Mouse (Mus musculus): ENCODE results near the gene Gsdma2.

Gene Gsdma2

GRCm38 (mm10) chr11:98698849-98699640, 52.5 kb downstream of the Gsdma2 start:
- Histone ChIP-seq H3K4me1 (replicated peaks; ENCODE audit: low read depth, low read length) (peaks cover 53% of the 10 kb centered on the region), H3K4me3 (replicated peaks; ENCODE audit: low read length) (no peak overlapping the region), H3K9me3 (ENCODE audit: low read length) (no peaks in the 10 kb centered on the region), H3K36me3 (ENCODE audit: insufficient read depth, low read length) (peaks cover 37% of the 10 kb centered on the region), H3K27me3 (ENCODE audit: insufficient read depth, low read length) (peaks cover 18% of the 10 kb centered on the region)
- TF ChIP-seq POU5F1 (IDR thresholded peaks at IDR 0.05; ENCODE audit: borderline replicate concordance, low read length) (no peak), NANOG (IDR thresholded peaks at IDR 0.05; ENCODE audit: borderline replicate concordance, low read length) (no peak), CTCF (conservative IDR thresholded peaks at IDR 0.05; ENCODE audit: low read length) (no peak)

DNA sequence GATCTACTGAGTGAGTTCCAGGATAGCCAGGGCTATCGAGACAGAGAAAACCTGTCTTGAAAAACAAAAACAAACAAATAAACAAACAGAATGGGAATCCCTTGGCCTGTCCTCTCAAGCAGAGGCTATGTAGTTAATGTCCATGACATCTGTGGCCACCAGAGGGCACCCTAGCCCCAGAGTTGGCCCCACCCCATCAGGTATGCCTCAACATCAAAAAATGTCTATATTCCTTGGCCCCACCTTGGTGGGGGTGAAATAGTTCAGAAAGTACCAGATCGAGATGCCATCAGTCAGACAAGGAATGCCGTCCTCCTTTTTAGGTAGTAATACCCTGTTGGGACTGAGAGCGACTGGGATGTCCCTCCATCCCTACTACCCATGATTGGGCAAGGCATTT, 53.4 kb downstream of the Gsdma2 start:
- Histone ChIP-seq H3K4me1 (replicated peaks; ENCODE audit: low read depth, low read length) (peaks cover 53% of the 10 kb centered on the region), H3K9me3 (ENCODE audit: low read length) (no peaks in the 10 kb centered on the region), H3K4me3 (replicated peaks; ENCODE audit: low read length) (no peak overlapping the region), H3K27me3 (ENCODE audit: insufficient read depth, low read length) (peaks cover 18% of the 10 kb centered on the region), H3K36me3 (ENCODE audit: insufficient read depth, low read length) (peaks cover 37% of the 10 kb centered on the region)
- TF ChIP-seq POU5F1 (IDR thresholded peaks at IDR 0.05; ENCODE audit: borderline replicate concordance, low read length) (no peak), CTCF (conservative IDR thresholded peaks at IDR 0.05; ENCODE audit: low read length) (peak; percentile 62; the same call in 1 of the 2 replicates), NANOG (IDR thresholded peaks at IDR 0.05; ENCODE audit: borderline replicate concordance, low read length) (no peak)

DNA sequence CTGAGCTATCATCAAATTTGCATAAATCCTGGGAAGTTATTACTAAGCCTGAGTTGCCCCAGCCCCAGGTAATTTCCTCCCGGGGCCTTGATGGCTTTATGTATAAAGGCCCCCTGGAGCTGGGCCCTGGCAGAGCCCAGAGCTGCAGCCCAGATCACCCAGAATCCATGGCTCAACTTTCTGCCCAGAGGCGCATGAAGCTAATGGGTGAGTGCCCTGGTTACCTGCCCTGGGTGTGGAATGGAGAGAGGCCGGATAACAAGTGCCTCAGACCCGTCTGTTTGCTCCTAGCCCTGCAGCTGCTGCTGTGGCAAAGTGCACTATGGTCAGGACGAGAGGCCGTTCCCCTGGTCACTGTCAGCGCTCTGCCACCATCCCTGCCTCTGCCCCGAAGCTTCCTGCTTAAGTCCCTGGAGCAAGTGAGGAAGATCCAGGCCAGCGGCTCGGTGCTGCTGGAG, 54.7 kb downstream of the Gsdma2 start, which contains the start of gene Csf3:
Csf3 (plus strand) TSS at position 51 of the 458 bp plus-strand sequence.
- H3K27me3 ChIP-seq (ENCODE audit: insufficient read depth, low read length): peaks cover 18% of the 10 kb centered on the region
- no peak for TF ChIP-seq CTCF (conservative IDR thresholded peaks at IDR 0.05; ENCODE audit: low read length)
- no peak for TF ChIP-seq NANOG (IDR thresholded peaks at IDR 0.05; ENCODE audit: borderline replicate concordance, low read length)
- no peak for TF ChIP-seq POU5F1 (IDR thresholded peaks at IDR 0.05; ENCODE audit: borderline replicate concordance, low read length)
- H3K36me3 ChIP-seq (ENCODE audit: insufficient read depth, low read length): peaks cover 37% of the 10 kb centered on the region
- H3K9me3 ChIP-seq (ENCODE audit: low read length): no peaks in the 10 kb centered on the region
- H3K4me3 ChIP-seq (replicated peaks; ENCODE audit: low read length): no peak within 1 kb of the TSS
- H3K4me1 ChIP-seq (replicated peaks; ENCODE audit: low read depth, low read length): peaks cover 48% of the 10 kb centered on the region

DNA sequence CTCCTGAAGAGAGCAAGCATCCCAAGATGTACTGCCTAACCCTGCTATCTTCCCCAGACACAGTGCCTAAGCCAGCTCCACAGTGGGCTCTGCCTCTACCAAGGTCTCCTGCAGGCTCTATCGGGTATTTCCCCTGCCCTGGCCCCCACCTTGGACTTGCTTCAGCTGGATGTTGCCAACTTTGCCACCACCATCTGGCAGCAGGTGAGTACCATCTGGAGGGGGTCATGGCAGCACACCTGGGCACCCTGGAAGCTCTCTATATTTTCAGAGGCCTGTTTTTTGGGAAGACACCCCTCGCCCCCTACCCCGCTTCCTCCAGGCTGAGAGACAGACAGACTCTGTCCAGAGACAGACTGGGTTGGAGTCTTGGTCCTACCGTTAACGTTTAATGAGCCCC, 55.8 kb downstream of the Gsdma2 start:
- H3K27me3 ChIP-seq (ENCODE audit: insufficient read depth, low read length): peaks cover 18% of the 10 kb centered on the region
- H3K4me1 ChIP-seq (replicated peaks; ENCODE audit: low read depth, low read length): peaks cover 41% of the 10 kb centered on the region
- H3K9me3 ChIP-seq (ENCODE audit: low read length): no peaks in the 10 kb centered on the region
- no peak overlapping the region for H3K4me3 ChIP-seq (replicated peaks; ENCODE audit: low read length)
- peaks cover 37% of the 10 kb centered on the region for H3K36me3 ChIP-seq (ENCODE audit: insufficient read depth, low read length)
- TF ChIP-seq NANOG (IDR thresholded peaks at IDR 0.05; ENCODE audit: borderline replicate concordance, low read length) (no peak), POU5F1 (IDR thresholded peaks at IDR 0.05; ENCODE audit: borderline replicate concordance, low read length) (no peak), CTCF (conservative IDR thresholded peaks at IDR 0.05; ENCODE audit: low read length) (no peak)

GRCm38 (mm10) chr11:98705021-98705420, 58.5 kb downstream of the Gsdma2 start:
- H3K27me3 ChIP-seq (ENCODE audit: insufficient read depth, low read length): peaks cover 18% of the 10 kb centered on the region
- H3K4me1 ChIP-seq (replicated peaks; ENCODE audit: low read depth, low read length): peaks cover 67% of the 10 kb centered on the region
- no peak for TF ChIP-seq POU5F1 (IDR thresholded peaks at IDR 0.05; ENCODE audit: borderline replicate concordance, low read length)
- TF ChIP-seq NANOG (IDR thresholded peaks at IDR 0.05; ENCODE audit: borderline replicate concordance, low read length): no peak
- TF ChIP-seq CTCF (conservative IDR thresholded peaks at IDR 0.05; ENCODE audit: low read length): no peak
- H3K9me3 ChIP-seq (ENCODE audit: low read length): no peaks in the 10 kb centered on the region
- H3K36me3 ChIP-seq (ENCODE audit: insufficient read depth, low read length): peaks cover 63% of the 10 kb centered on the region
- H3K4me3 ChIP-seq (replicated peaks; ENCODE audit: low read length): no peak overlapping the region

Measured in E14TG2a.4 (cell line).